Mouse (Mus musculus) cortical plate, adult 2 months (tissue): Measurements from ENCODE around the gene Ubr7.

Experiments used
- CTCF ChIP-seq: fragments of 200-500 bp; IDR thresholded peaks from 2 replicates; pipeline ENCODE4 v1.5.1; 2011; ENCODE audit warnings: mild to moderate bottlenecking, control low read depth, low read length; ENCODE audit not compliant: insufficient read depth; ENCODE audit errors: extremely low read depth
- POLR2A ChIP-seq: fragments of 200-500 bp; IDR thresholded peaks from 2 replicates; pipeline ENCODE4 v1.6.1; 2011; ENCODE audit warnings: mild to moderate bottlenecking, low read length, control low read depth; ENCODE audit not compliant: insufficient read depth; ENCODE audit errors: extremely low read depth

GRCm38 (mm10) chr12:102714116-102714515, 43.7 kb upstream of the Ubr7 start:
- TF ChIP-seq POLR2A = no peak
- TF ChIP-seq CTCF = no peak
